Mouse (Mus musculus) brain, embryonic 14.5 days (tissue): ENCODE measurements around the gene Tamm41.

Source experiments
- CTCF ChIP-seq: fragments of 200-500 bp; IDR thresholded peaks from 2 replicates; pipeline ENCODE4 v1.5.1; 2012; ENCODE audit warnings: inconsistent platforms, mild to moderate bottlenecking, moderate library complexity, borderline replicate concordance; ENCODE audit not compliant: insufficient read depth, insufficient read length; ENCODE audit errors: extremely low read depth
- POLR2A ChIP-seq: fragments of 200-500 bp; IDR thresholded peaks from 2 replicates; pipeline ENCODE4 v1.6.1; 2012; ENCODE audit warnings: mild to moderate bottlenecking, inconsistent platforms, borderline replicate concordance; ENCODE audit not compliant: poor library complexity, insufficient read depth, insufficient read length, severe bottlenecking; ENCODE audit errors: extremely low read depth

DNA sequence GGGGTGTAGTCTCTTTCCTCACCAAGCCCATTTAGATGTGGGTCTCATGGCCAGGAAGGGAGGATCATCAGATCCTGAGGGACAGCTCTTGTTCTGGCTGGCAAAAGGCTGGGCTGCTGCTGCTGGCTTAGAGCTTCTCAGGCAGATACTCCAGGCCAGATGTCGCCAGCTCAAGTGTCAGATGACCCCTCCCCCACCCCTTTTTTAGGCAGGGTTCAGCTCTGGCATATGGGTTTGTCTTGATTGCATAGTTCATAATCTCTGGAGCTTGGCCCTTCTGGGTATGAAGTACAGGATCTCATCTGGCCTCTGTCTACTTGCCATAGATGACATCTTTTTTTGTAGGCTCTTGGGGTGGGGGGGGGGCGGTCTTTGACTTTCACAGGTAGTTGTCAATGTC is 19.0 kb upstream of the Tamm41 start:
- no peak for TF ChIP-seq POLR2A
- TF ChIP-seq CTCF = no peak
